Mouse (Mus musculus) CD4-positive, CD25-positive, alpha-beta regulatory T cell (primary cell): ENCODE results near the gene Tbl1xr1. TPM values are rescaled to one million over a fixed set of nuclear protein-coding genes. Genes with fewer than 3 reads are reported as not detected.

Experiments used
- polyA plus RNA-seq: library from polyadenylated mRNA; unstranded; fragments of 100-300 nt; shearing (Covaris generic); gene quantifications from one replicate; pipeline ENCODE4 v1.2.1, GENCODE M21; 2017

The Tbl1xr1 gene
- polyA plus RNA-seq = 59.1 TPM

GRCm38 (mm10) chr3:22076561-22076935 lies at the start of gene Tbl1xr1:
Gene Tbl1xr1 (plus strand): TSS chr3:22076652.

